Mouse (Mus musculus): ENCODE results near the gene Gm11757. TPM values are rescaled to one million over a fixed set of nuclear protein-coding genes. Genes with fewer than 3 reads are reported as not detected.

The Gm11757 gene
- not detected for polyA plus RNA-seq (2014; fragmentation: Illumina TruSeq; extraction: RNeasy Lipid Tissue Mini Kit (QIAGEN cat#74804); ENCODE audit: low read depth, low replicate concordance)

DNA sequence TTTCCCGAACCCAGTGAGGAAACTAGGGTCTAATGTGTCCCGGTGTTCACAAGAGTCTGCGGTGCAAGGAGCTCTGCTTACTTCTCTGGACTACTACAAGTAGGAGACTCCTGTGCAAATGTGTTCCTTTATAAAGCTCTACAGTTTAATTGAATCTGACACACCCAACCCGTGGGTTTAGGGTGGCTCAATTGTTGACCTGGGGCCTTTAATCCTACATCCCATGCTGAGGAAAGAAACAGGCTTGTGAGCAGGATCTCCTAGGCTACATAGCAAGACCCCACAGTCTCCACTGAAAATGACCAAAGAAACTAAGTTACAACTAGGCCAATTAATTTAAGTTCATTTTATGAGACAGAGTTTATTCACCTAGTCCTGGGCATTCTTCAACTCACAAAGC, at the start of gene Gm11757:
Gene Gm11757 (minus strand): TSS at position 101 of the 400 bp plus-strand sequence.

DNA sequence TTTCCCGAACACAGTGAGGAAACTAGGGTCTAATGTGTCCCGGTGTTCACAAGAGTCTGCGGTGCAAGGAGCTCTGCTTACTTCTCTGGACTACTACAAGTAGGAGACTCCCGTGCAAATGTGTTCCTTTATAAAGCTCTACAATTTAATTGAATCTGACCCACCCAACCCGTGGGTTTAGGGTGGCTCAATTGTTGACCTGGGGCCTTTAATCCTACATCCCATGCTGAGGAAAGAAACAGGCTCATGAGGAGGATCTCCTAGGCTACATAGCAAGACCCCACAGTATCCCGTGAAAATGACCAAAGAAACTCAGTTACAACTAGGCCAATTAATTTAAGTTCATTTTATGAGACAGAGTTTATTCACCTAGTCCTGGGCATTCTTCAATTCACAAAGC, 29.7 kb upstream of the Gm11757 start, which contains the start of gene Gm11756:
Gene Gm11756 (minus strand): TSS at position 101 of the 400 bp plus-strand sequence.

DNA sequence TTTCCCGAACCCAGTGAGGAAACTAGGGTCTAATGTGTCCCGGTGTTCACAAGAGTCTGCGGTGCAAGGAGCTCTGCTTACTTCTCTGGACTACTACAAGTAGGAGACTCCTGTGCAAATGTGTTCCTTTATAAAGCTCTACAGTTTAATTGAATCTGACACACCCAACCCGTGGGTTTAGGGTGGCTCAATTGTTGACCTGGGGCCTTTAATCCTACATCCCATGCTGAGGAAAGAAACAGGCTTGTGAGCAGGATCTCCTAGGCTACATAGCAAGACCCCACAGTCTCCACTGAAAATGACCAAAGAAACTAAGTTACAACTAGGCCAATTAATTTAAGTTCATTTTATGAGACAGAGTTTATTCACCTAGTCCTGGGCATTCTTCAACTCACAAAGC, 14.9 kb upstream of the Gm11757 start, which contains the start of gene Gm13871:
Gene Gm13871 (minus strand): TSS at position 101 of the 400 bp plus-strand sequence.

DNA sequence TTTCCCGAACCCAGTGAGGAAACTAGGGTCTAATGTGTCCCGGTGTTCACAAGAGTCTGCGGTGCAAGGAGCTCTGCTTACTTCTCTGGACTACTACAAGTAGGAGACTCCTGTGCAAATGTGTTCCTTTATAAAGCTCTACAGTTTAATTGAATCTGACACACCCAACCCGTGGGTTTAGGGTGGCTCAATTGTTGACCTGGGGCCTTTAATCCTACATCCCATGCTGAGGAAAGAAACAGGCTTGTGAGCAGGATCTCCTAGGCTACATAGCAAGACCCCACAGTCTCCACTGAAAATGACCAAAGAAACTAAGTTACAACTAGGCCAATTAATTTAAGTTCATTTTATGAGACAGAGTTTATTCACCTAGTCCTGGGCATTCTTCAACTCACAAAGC, 14.7 kb downstream of the Gm11757 start, which contains the start of gene Gm11758:
Gene Gm11758 (minus strand): TSS at position 101 of the 400 bp plus-strand sequence.

Other genes with a start within 250 kb of the Gm11757 start
- not detected for gene Gm11239, start 222.8 kb downstream of the Gm11757 start, polyA plus RNA-seq (2014; fragmentation: Illumina TruSeq; extraction: RNeasy Lipid Tissue Mini Kit (QIAGEN cat#74804); ENCODE audit: low read depth, low replicate concordance)
- not detected for gene Gm428, start 207.6 kb downstream of the Gm11757 start, polyA plus RNA-seq (2014; fragmentation: Illumina TruSeq; extraction: RNeasy Lipid Tissue Mini Kit (QIAGEN cat#74804); ENCODE audit: low read depth, low replicate concordance)
- gene Rasef, start 100.1 kb downstream of the Gm11757 start, polyA plus RNA-seq (2014; fragmentation: Illumina TruSeq; extraction: RNeasy Lipid Tissue Mini Kit (QIAGEN cat#74804); ENCODE audit: low read depth, low replicate concordance), result 0.12 TPM
- not detected for gene Gm11758, start 14.8 kb downstream of the Gm11757 start, polyA plus RNA-seq (2014; fragmentation: Illumina TruSeq; extraction: RNeasy Lipid Tissue Mini Kit (QIAGEN cat#74804); ENCODE audit: low read depth, low replicate concordance)
- gene Gm13871, start 14.8 kb upstream of the Gm11757 start, polyA plus RNA-seq (2014; fragmentation: Illumina TruSeq; extraction: RNeasy Lipid Tissue Mini Kit (QIAGEN cat#74804); ENCODE audit: low read depth, low replicate concordance), result not detected
- not detected for gene Gm11756, start 29.6 kb upstream of the Gm11757 start, polyA plus RNA-seq (2014; fragmentation: Illumina TruSeq; extraction: RNeasy Lipid Tissue Mini Kit (QIAGEN cat#74804); ENCODE audit: low read depth, low replicate concordance)
- gene 2310002L09Rik, start 59.7 kb upstream of the Gm11757 start, polyA plus RNA-seq (2014; fragmentation: Illumina TruSeq; extraction: RNeasy Lipid Tissue Mini Kit (QIAGEN cat#74804); ENCODE audit: low read depth, low replicate concordance), result 2.3 TPM
- 2.6 TPM for gene Frmd3, start 122.3 kb upstream of the Gm11757 start, polyA plus RNA-seq (2014; fragmentation: Illumina TruSeq; extraction: RNeasy Lipid Tissue Mini Kit (QIAGEN cat#74804); ENCODE audit: low read depth, low replicate concordance)

Measured in adrenal gland, adult 10 weeks (tissue).